Mouse (Mus musculus) splenic B cell, adult 2 months (primary cell): Measurements from ENCODE around the gene Arx.

Experiments used
- DNase-seq: peaks from one replicate; pipeline ENCODE4 v3.0.0-alpha.2; 2011; ENCODE audit warnings: low read depth, low spot score
- H3K27me3 ChIP-seq: 2 replicates; pipeline ENCODE4 v1.6.1; 2012; ENCODE audit warnings: mild to moderate bottlenecking, low read length, moderate library complexity, mixed read lengths; ENCODE audit not compliant: control insufficient read depth, poor library complexity, insufficient read depth, severe bottlenecking
- H3K36me3 ChIP-seq: 2 replicates; pipeline ENCODE4 v1.6.1; 2012; ENCODE audit warnings: mild to moderate bottlenecking, low read length, moderate library complexity, mixed read lengths; ENCODE audit not compliant: control insufficient read depth, poor library complexity, insufficient read depth, severe bottlenecking

The Arx gene

GRCm38 (mm10) chrX:93286291-93286893 lies at the start of gene Arx:
Gene Arx, plus strand, starts transcription at chrX:93286445.
- no peaks in the 10 kb centered on the region for H3K36me3 ChIP-seq
- peak; percentile 54 for DNase-seq
- H3K27me3 ChIP-seq: peaks cover 2% of the 10 kb centered on the region; the same call in 1 of the 2 replicates

DNA sequence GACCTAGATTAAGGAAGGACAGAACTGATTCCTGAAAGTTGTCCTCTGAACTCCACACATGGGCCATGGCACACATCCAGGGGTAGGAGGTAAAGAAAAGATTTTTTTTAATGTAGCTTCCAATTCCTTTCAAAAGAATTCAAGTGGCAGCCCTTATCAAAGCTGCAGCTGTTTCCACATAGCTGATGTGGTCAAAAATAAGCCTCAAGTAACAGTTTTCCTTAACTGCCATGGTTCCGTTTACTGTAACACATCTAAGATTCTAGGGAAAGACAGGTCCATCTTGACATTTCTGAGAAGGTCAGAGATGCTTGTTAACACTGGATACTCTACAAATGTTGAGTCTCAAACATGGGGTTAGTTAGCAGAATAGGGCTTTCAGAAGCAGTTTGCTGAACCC lies 34.9 kb upstream of the Arx start:
- no peak for DNase-seq
- no peaks in the 10 kb centered on the region for H3K36me3 ChIP-seq
- no peaks in the 10 kb centered on the region for H3K27me3 ChIP-seq

DNA sequence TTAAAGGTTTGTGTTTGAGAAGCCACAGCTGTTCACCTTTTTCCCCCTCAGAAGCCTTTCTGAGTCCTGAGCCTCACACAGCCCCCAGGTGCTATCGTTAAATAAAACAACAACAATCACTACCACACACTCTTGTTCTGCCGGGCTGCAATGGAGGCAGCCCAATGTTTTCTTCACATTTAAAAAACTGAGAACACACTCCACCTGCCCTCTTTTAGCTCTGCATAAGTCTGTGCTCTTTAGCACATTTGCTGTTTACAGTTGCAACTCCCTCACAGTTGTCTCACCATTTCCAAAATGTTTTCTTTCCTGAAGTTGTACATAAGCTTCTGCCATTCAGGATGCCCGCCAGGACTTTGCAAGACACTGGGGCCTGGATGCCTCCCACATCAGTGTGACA lies 10.6 kb upstream of the Arx start:
- Histone ChIP-seq H3K27me3 (no peaks in the 10 kb centered on the region; the same call in 1 of the 2 replicates), H3K36me3 (no peaks in the 10 kb centered on the region)
- no peak for DNase-seq

- H3K36me3 ChIP-seq: no peaks in the 10 kb centered on the region
- no peaks in the 10 kb centered on the region; the same call in 1 of the 2 replicates for H3K27me3 ChIP-seq
- no peak for DNase-seq
Observed at GRCm38 (mm10) chrX:93279940-93280339, 6.3 kb upstream of the Arx start.

DNA sequence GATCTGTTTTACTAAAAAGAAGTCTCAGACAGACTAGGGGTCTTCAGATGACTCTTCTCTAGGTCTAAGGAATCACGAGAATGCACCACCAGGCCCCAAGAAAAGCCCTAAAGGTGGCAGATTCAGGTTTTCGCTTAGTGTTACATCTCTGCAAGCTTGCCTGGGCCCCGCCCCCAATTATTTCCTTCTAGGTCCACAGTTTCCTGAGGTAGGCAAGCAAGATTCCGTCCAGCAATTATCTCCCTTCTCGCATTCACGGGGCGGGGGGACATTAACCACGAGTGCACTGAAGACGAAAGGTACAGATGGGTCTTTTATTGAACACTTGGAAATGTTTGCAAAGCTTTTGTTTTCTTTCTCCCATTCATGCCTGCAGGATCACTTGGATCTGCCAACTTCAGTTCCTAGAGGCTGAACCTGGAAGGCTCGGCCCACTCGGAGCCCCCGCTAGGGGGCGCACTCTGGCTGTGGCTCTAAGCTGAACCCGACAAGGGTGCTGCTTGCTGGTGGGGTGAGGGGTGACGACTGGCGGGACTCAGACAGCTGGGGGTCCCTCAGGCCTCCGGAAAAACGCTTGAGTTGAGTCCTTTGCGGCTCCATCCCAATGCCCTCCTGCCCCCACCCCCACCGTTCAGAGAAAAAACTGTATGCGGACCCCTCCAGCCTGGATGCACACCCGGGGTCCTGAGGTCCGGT lies 5.1 kb upstream of the Arx start:
- no peaks in the 10 kb centered on the region; the same call in 1 of the 2 replicates for H3K27me3 ChIP-seq
- no peaks in the 10 kb centered on the region for H3K36me3 ChIP-seq
- DNase-seq: peak; percentile 56

- DNase-seq: peak; percentile 1
- Histone ChIP-seq H3K36me3 (no peaks in the 10 kb centered on the region), H3K27me3 (peaks cover 2% of the 10 kb centered on the region)
Observed at GRCm38 (mm10) chrX:93281756-93282155, 4.5 kb upstream of the Arx start.

- Histone ChIP-seq H3K36me3 (no peaks in the 10 kb centered on the region), H3K27me3 (peaks cover 2% of the 10 kb centered on the region)
- DNase-seq: peak; percentile 1
Observed at GRCm38 (mm10) chrX:93285091-93285490, 1.2 kb upstream of the Arx start.

DNA sequence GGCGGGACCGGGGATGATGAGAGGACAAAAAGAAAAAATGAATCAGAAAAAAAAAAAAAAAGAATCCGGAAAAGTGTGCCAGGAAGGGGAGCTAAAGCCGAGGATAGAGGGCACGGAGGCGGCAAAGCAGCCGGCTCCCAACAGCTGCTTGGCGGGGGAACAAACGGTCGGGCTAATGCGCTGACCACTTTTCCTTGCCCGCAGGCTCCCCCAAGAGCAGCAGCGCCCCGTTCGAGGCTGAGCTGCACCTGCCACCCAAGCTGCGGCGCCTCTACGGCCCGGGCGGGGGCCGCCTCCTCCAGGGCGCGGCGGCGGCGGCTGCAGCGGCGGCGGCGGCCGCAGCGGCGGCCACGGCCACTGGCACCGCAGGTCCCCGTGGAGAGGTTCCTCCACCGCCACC lies 2.1 kb downstream of the Arx start:
- DNase-seq: peak; percentile 11
- H3K36me3 ChIP-seq: no peaks in the 10 kb centered on the region
- H3K27me3 ChIP-seq: peaks cover 2% of the 10 kb centered on the region; the same call in 1 of the 2 replicates

DNA sequence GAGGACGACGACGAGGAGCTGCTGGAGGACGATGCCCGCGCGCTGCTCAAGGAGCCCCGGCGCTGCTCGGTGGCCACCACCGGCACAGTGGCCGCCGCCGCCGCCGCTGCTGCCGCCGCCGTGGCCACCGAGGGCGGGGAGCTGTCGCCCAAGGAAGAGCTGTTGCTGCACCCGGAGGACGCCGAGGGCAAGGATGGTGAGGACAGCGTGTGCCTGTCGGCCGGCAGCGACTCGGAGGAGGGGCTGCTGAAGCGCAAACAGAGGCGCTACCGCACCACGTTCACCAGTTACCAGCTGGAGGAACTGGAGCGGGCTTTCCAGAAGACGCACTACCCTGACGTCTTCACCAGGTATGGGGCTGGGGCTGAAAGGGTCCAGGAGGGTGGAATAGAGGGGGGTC lies 2.8 kb downstream of the Arx start:
- peak; percentile 6 for DNase-seq
- Histone ChIP-seq H3K27me3 (peaks cover 2% of the 10 kb centered on the region; the same call in 1 of the 2 replicates), H3K36me3 (no peaks in the 10 kb centered on the region)

DNA sequence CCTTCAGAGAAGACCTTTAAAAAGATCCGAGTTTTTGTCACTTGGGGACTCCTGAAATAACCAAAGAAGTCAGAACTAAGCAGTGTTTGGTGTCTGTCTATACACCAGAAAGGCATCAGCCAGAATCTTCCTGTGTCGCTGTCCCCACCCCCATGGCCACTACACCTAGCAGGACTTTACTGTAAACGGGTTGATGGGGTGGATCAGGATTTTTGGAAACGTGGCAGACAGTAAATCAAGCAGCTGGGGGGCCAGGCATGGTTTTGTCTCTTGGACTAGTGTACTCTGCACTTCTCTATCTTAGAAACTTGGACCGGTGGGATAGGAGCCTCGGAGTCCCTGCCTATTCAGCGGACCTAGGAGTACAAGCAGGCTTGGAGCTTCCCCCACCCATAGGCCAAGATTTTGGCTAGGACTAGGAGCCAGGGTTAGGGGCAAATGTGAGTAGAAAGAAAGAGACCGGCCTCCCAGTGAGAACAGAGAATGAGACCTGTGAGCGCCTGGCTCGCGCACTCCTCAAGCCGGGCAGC lies 3.7 kb downstream of the Arx start:
- peak; percentile 2 for DNase-seq
- Histone ChIP-seq H3K36me3 (no peaks in the 10 kb centered on the region), H3K27me3 (peaks cover 2% of the 10 kb centered on the region; the same call in 1 of the 2 replicates)

DNA sequence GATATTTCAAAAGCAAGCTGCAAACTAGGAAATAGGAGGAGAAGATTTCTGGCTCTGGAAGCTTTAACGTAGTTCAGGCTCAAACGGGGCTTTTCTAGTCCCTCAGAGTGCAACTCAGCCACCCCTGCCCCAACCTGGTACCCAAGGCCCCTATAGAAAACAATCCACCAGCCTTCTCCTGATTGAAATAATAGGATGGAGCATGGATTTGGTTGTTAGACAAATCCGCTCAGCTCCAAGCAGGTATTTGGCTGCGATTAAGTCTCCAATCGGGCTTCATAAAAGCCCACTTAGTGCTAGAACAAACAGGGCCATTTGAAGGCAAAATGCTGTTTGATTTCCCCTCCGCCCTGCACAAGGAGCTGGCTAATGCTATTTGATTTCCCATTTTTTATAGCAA lies 5.8 kb downstream of the Arx start:
- Histone ChIP-seq H3K27me3 (no peaks in the 10 kb centered on the region), H3K36me3 (no peaks in the 10 kb centered on the region)

GRCm38 (mm10) chrX:93294736-93295490 lies 8.7 kb downstream of the Arx start:
- peak; percentile 3 for DNase-seq
- Histone ChIP-seq H3K27me3 (no peaks in the 10 kb centered on the region; the same call in 1 of the 2 replicates), H3K36me3 (no peaks in the 10 kb centered on the region)

More for the DNA sequence above, 5.8 kb downstream of the Arx start:
- DNase-seq: no peak

DNA sequence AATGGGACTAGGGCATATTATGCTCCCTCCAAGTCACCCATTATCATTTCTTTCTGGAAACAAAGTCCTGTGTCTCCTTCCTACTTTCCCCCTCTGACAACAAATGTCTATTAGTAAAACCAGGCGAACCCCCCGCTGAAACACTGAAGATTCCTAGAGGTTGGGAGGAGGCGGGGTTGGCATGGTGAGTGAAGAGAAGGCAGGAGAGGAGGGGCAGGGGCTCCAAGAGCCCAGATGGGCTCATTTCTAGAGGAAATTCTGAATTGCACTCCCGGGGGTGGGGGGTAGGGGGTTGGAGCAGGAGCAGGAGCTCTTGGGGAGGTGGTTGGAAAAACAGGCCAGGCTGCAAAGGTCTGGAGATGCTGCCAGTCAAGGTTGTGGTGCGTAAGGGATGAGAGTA lies 9.6 kb downstream of the Arx start:
- no peak for DNase-seq
- Histone ChIP-seq H3K27me3 (no peaks in the 10 kb centered on the region; the same call in 1 of the 2 replicates), H3K36me3 (no peaks in the 10 kb centered on the region)

GRCm38 (mm10) chrX:93297001-93297441 lies 10.8 kb downstream of the Arx start:
- Histone ChIP-seq H3K27me3 (no peaks in the 10 kb centered on the region; the same call in 1 of the 2 replicates), H3K36me3 (no peaks in the 10 kb centered on the region)
- DNase-seq: peak; percentile 11
